Mouse (Mus musculus): ENCODE data around the gene Dbn1.

Dbn1 gene

GRCm38 (mm10) chr13:55487578-55488498, at the start of gene Dbn1:
Gene Dbn1, minus strand, starts transcription at chr13:55488111.
- peak; percentile 51 to 73 for DNase-seq (ENCODE audit: inconsistent age in 2 of 2, low spot score in 1 of 2)

- peak; percentile 100 for DNase-seq (ENCODE audit: inconsistent age in 2 of 2, low spot score in 1 of 2)
These were observed 48.6 kb upstream of the Dbn1 start, which contains the start of gene Ddx41 for GRCm38 (mm10) chr13:55536194-55537175. Gene Ddx41, minus strand, starts transcription at chr13:55536658.

DNA sequence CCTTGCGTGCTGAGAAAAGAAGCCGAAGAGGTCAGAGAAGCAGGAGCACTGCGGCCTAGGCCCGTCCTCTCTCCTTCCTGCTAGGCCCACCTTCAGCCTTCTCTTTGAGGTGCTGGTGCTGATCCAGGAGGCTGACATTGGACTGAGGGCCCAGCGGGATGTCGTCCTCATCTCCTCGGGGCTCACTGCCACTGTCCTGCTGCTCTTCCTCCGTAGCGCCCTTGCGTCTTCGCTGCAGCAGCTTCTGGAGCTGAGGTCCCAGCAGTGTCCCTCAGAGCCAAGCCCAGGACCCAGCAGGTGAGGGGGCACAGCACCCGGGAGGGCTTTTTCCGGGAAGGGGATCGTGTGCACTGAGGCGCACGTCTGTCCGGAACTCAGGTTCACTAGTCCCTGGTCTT, 47.9 kb upstream of the Dbn1 start:
- DNase-seq (ENCODE audit: inconsistent age in 2 of 2, low spot score in 1 of 2) = no peak

DNA sequence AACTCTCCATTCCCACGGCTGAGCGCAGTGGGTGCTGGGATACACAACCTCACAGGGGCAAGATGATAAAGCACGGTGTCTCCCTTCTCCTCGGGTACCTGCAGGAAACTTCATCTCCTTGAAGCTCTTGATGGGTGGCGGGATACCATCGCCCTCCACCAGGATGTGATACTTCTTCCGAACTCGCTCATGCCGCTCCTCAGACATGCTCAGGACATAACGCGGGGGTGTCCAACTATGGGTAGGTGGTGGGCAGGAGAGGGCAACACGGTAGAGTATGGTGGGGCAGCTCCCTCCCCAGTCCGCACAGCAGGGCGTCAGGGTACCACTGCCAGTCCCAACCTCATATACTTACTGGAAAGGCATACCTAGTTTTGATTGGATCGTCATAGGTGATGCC, 47.3 kb upstream of the Dbn1 start:
- no peak for DNase-seq (ENCODE audit: inconsistent age in 2 of 2, low spot score in 1 of 2)

DNA sequence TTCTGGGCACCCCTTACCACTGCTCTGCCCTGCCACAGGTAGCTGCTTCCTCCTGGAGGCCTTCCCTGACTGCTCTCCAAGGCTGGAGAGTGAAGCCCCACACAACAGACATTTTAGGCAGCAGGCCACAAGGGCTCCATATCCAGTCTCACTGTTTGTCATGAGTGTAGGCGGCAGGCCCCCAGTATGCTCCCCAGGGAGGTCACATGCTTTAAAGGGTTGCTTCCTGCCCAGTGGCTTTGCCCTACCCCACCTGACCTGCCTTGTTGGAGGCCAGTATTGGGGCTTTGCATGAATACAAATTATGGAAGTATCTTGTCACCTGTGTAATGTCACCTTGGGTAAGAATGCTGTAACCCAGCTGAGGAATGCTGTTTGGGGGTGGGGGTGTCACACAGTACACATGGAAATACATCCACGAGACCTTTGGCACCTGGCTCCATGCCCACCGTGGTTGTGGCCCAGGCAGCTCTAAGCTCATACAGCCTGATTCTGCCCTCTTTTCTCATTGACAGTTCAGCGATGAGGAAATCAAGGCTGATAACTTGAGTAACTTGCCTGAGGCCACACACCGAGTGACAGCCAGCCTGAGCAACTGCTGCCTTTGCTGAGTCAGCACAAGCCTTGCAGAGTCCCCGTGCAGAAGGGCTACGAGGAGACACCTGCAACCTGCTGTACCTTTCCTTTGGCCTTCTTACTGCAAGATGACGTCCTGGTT, 41.4 kb upstream of the Dbn1 start, which contains the start of gene Dok3:
Gene Dok3 (minus strand): TSS at position 99 of the 718 bp plus-strand sequence.
- DNase-seq (ENCODE audit: inconsistent age in 2 of 2, low spot score in 1 of 2) = peak in 1 of 2 experiments; percentile 68

DNA sequence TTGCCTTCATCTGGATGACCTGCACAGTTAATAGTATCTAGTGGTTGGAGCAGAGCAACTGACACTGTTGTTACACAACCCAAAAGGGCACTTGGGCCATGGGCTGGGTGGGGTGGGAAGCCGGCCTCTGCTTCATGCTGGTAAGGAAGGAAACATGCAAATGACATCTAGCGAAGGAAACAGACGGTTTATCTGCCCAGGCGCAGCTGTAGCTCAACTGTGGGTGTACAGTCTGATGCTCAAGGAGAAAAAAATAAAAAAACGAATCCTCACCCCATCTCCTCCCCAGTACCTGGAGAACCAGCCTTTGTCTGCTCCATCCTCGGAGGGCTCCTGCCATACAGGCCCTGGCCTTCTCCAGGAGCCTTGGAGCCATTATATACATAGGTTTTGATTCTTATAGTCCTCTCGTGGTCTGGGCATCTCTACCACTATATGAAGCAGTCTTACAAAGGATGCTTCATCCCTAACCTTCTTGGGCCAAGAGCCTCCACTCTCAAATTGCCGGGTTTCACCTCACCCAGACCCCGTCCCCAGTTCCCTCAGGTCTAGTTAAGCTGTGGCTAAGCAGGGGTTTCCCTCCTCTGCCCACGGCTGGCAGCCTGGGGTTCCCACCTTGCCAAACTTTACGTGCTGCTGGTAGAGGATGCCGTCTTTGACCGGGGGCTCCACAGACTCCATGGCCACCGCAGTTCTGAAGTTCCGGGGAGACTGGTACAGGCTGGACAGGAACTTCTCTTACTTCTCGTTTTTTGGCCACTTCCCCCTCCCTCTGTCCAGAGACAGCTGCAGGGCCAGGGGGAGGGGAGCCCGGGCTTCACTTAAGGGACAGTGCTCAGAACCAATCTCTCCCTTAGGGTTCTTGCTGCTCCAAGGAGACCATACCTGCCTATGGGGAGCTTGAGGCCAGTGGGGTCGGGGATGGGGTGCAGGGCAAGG, 40.2 kb upstream of the Dbn1 start:
- DNase-seq (ENCODE audit: inconsistent age in 2 of 2, low spot score in 1 of 2) = peak in 1 of 2 experiments; percentile 52

GRCm38 (mm10) chr13:55527212-55527611, 39.3 kb upstream of the Dbn1 start:
- no peak for DNase-seq (ENCODE audit: inconsistent age in 2 of 2, low spot score in 1 of 2)

- no peak for DNase-seq (ENCODE audit: inconsistent age in 2 of 2, low spot score in 1 of 2)
These were observed 38.0 kb upstream of the Dbn1 start for GRCm38 (mm10) chr13:55525733-55526553.

GRCm38 (mm10) chr13:55523951-55524600, 36.2 kb upstream of the Dbn1 start:
- no peak for DNase-seq (ENCODE audit: inconsistent age in 2 of 2, low spot score in 1 of 2)

DNA sequence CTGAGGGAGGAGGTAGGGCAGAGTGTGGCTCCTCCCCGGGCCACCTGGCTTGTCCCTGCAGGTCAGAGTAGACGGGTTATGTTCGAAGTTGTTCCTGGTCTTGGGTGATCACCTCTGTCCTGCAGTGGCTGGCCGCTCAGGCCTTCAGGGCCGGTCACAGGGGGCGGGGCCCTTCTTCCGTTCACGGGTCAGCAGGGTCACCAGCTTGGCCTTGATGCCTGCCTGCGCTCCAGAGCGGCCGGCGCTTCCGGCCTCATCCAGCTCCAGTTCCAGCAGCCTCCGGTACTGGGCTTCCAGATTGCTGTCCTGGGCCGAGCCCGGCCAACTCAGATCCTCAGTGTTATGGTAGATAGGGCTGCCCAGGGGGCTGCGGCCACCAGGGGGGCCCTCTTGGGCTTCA, 35.4 kb upstream of the Dbn1 start:
- peak; percentile 64 to 77 for DNase-seq (ENCODE audit: inconsistent age in 2 of 2, low spot score in 1 of 2)

- no peak for DNase-seq (ENCODE audit: inconsistent age in 2 of 2, low spot score in 1 of 2)
These were observed 34.8 kb upstream of the Dbn1 start for GRCm38 (mm10) chr13:55522730-55523129.

- no peak for DNase-seq (ENCODE audit: inconsistent age in 2 of 2, low spot score in 1 of 2)
These were observed 31.7 kb upstream of the Dbn1 start for GRCm38 (mm10) chr13:55519606-55520005.

- DNase-seq (ENCODE audit: inconsistent age in 2 of 2, low spot score in 1 of 2) = peak; percentile 86 to 96
These were observed 29.0 kb upstream of the Dbn1 start for GRCm38 (mm10) chr13:55516955-55517354.

DNA sequence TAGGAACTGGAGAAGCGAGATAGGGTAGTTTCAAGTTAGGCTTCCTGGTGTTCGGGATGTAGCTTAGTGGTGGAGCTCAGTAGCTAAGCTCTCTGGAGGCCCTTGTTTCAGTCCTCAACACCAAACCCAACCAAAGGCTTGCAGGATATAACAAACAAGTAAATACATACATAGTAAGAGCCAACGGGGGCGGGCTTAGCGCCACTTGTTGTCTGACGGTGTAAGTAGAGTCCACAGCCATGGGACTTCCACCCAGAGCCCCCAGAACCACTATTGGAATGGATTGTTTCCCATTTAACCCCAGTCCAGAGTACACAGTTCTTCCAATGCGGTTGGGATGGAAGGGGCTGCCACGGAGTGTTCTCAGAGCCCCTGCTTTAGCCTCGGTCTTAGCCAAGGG, 25.9 kb upstream of the Dbn1 start:
- no peak for DNase-seq (ENCODE audit: inconsistent age in 2 of 2, low spot score in 1 of 2)

DNA sequence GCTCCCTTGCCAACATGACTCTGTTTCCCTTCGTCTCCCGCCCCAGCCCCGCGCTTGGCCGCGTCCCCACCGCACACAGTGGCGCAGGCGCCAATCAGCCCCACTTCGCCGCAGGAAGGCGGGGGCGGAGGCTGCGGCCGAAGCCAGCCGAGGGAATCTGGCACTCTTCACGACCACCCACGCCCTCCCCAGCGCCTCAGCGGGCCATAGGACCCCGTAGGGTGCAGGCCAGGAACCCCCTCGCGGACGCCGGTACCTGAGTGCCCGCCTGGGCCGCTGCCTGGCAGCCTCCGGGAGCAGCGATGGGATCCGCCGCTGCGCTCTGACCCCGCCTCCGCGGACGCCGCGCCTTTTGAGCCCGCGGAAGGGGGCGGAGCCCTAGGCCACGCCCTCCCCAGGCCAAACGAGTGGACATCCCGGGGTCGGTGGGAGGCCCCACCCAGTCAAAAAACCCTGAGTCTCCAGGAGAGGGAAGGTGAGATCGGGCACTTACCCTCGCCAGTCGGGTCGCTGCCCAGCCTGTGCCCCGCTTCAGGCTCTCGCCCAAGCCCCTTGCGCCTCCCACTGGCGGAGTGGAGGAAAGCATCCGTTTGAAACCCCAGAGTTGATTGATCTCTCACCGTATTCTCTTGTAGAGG, 25.3 kb upstream of the Dbn1 start, which contains the start of gene Pdlim7:
Gene Pdlim7 (minus strand): TSS at position 566 of the 638 bp plus-strand sequence.
- DNase-seq (ENCODE audit: inconsistent age in 2 of 2, low spot score in 1 of 2) = peak; percentile 92 to 98

- DNase-seq (ENCODE audit: inconsistent age in 2 of 2, low spot score in 1 of 2) = peak; percentile 56 to 81
These were observed 24.6 kb upstream of the Dbn1 start for GRCm38 (mm10) chr13:55512379-55513031.

- no peak for DNase-seq (ENCODE audit: inconsistent age in 2 of 2, low spot score in 1 of 2)
These were observed 23.6 kb upstream of the Dbn1 start for GRCm38 (mm10) chr13:55511492-55511861.

Data from adrenal gland, adult (tissue).